Mouse (Mus musculus): ENCODE data around the gene Gm20388. TPM values are rescaled to one million over a fixed set of nuclear protein-coding genes. Genes with fewer than 3 reads are reported as not detected.

Gm20388 gene
- polyA plus RNA-seq, 1 experiment from 2014 or later, result not detected

DNA sequence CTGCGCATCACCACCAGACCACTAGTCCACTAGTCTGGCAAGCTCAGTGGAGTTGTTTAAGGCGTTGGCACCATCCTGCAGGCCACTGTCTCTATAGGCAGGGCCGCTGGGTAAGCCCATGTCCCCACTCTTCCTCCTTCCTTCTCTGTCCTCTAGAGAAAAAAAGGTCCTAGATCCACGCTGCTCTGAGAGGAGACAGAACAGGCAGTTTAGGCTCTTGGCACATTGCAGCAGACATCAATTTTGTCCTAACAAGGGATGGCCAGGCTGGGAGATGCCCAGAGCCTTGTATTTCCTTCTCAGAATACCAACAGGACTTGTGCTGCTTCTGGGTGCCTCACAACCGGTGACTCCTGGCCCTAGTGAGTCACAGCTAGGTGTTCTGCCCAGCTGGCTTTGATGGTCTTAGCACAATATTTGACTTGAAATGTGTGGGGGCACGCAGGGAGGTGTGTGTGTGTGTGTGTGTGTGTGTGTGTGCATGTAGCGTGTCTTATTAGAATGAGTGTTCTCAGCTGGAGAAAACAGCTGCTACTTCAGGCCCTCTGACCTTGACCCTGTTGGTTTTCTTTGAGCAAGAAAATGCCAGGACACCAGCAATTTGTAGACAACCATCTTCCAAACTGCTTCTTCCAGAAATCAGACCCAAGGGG is 1967.3 kb downstream of the Gm20388 start:
- no peaks in the 10 kb centered on the region for H3K9me3 ChIP-seq (ENCODE audit: control insufficient read depth, low read length)
- WGBS, result 94% methylated on average over 7 of the region's 7 CpGs
- H3K4me3 ChIP-seq (ENCODE audit: low read depth, low read length), result no peak overlapping the region
- H3K9ac ChIP-seq (ENCODE audit: low read length), result 0 out of 2 replicates have a peak overlapping the region, but pooled peaks have one; percentile 7
- no peaks in the 10 kb centered on the region for H3K27me3 ChIP-seq (ENCODE audit: control insufficient read depth, insufficient read depth, low read length)
- no peak overlapping the region for H3K27ac ChIP-seq (replicated peaks; ENCODE audit: low read depth, low read length)
- peaks cover 12% of the 10 kb centered on the region for H3K4me1 ChIP-seq (ENCODE audit: control insufficient read depth, insufficient read depth, low read length)
- ATAC-seq (ENCODE audit: insufficient number of reproducible peaks, low FRiP score, low TSS enrichment, low read depth) (no peak), DNase-seq (ENCODE audit: low spot score) (no peak)
- H3K36me3 ChIP-seq (ENCODE audit: control insufficient read depth, insufficient read depth, low read length), result peaks cover under 1% of the 10 kb centered on the region; the same call in 1 of the 2 replicates
- no peak overlapping the region for H3K4me2 ChIP-seq (ENCODE audit: low read depth, severe bottlenecking)

DNA sequence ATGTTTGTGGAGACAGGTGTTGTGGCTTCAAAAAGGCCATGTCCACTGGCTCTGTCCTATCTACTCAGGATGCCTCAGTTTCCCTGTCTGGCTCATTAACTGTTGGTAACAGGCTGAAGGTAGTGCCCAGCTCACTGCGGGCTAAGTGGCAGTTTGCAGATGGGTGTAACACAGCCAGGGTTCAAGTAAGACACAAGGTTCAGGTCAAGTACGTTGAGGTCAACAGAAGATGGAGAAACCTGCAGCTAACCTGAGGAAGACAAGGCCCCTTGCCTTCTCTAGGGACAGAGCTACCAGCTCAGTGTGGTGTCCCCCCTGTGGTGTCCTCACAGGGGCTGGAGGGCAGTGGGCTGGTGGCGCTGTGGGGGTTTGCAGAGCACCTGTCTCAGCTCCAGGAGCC is 1969.1 kb downstream of the Gm20388 start:
- ATAC-seq (ENCODE audit: insufficient number of reproducible peaks, low FRiP score, low TSS enrichment, low read depth) (no peak), DNase-seq (ENCODE audit: low spot score) (no peak)
- Histone ChIP-seq H3K4me3 (ENCODE audit: low read depth, low read length) (no peak overlapping the region), H3K27me3 (ENCODE audit: control insufficient read depth, insufficient read depth, low read length) (no peaks in the 10 kb centered on the region), H3K27ac (replicated peaks; ENCODE audit: low read depth, low read length) (no peak overlapping the region), H3K4me1 (ENCODE audit: control insufficient read depth, insufficient read depth, low read length) (peaks cover 7% of the 10 kb centered on the region), H3K36me3 (ENCODE audit: control insufficient read depth, insufficient read depth, low read length) (peaks cover 8% of the 10 kb centered on the region), H3K9ac (ENCODE audit: low read length) (no peak overlapping the region), H3K9me3 (ENCODE audit: control insufficient read depth, low read length) (no peaks in the 10 kb centered on the region), H3K4me2 (ENCODE audit: low read depth, severe bottlenecking) (no peak overlapping the region)
- WGBS, result 85% methylated on average over 3 of the region's 3 CpGs

DNA sequence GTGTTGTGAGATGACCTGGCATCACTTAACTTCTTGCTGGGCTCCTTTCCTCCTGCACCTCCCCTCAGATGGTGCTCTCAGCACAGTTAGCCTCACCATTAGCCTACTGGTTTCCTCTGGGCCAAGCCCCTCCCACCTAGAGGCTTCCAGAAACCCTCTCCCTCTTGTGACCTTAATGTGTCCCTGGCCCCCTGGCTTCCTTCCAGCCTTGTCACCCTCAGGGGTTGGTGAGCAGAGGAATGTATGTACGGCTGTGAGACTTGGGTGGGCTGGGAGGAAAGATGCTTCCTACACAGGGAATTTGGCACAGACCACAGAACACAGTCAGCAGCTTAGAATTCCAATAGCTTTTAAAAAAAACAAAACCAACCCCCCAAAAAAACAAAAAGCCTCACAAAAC is 1970.2 kb downstream of the Gm20388 start:
- Histone ChIP-seq H3K9me3 (ENCODE audit: control insufficient read depth, low read length) (no peaks in the 10 kb centered on the region), H3K27me3 (ENCODE audit: control insufficient read depth, insufficient read depth, low read length) (no peaks in the 10 kb centered on the region), H3K36me3 (ENCODE audit: control insufficient read depth, insufficient read depth, low read length) (peaks cover 9% of the 10 kb centered on the region), H3K27ac (replicated peaks; ENCODE audit: low read depth, low read length) (no peak overlapping the region), H3K9ac (ENCODE audit: low read length) (no peak overlapping the region), H3K4me3 (ENCODE audit: low read depth, low read length) (no peak overlapping the region), H3K4me1 (ENCODE audit: control insufficient read depth, insufficient read depth, low read length) (no peaks in the 10 kb centered on the region), H3K4me2 (ENCODE audit: low read depth, severe bottlenecking) (no peak overlapping the region)
- WGBS, result 73% methylated on average over 1 of the region's 1 CpGs
- ATAC-seq (ENCODE audit: insufficient number of reproducible peaks, low FRiP score, low TSS enrichment, low read depth) (no peak), DNase-seq (ENCODE audit: low spot score) (no peak)

DNA sequence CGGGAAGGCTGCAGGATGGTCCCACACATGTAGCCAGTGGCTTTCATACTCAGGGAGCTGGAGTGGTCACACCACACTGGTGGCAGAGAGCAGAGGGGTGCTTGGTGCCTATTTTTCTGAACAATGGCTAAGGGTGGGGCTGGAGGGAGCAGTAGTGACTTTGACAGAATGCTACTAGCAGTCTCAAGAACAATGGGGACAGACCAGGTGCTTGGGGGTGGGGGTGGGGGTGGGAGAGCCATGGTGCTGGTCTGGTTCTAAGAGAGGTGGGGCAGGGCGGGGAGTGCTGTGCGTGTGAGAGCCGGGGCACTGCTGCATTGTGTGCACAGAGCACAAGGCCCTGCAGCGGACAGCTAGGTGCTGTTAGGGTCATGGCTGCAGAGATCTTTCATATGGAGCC is 1971.3 kb downstream of the Gm20388 start:
- ATAC-seq (ENCODE audit: insufficient number of reproducible peaks, low FRiP score, low TSS enrichment, low read depth), result no peak
- Histone ChIP-seq H3K36me3 (ENCODE audit: control insufficient read depth, insufficient read depth, low read length) (peaks cover 13% of the 10 kb centered on the region), H3K4me2 (ENCODE audit: low read depth, severe bottlenecking) (no peak overlapping the region), H3K27ac (replicated peaks; ENCODE audit: low read depth, low read length) (no peak overlapping the region), H3K4me1 (ENCODE audit: control insufficient read depth, insufficient read depth, low read length) (no peaks in the 10 kb centered on the region), H3K27me3 (ENCODE audit: control insufficient read depth, insufficient read depth, low read length) (no peaks in the 10 kb centered on the region), H3K9ac (ENCODE audit: low read length) (no peak overlapping the region), H3K4me3 (ENCODE audit: low read depth, low read length) (no peak overlapping the region), H3K9me3 (ENCODE audit: control insufficient read depth, low read length) (no peaks in the 10 kb centered on the region)
- no peak for DNase-seq (ENCODE audit: low spot score)
- WGBS, result 85% methylated on average over 5 of the region's 5 CpGs

DNA sequence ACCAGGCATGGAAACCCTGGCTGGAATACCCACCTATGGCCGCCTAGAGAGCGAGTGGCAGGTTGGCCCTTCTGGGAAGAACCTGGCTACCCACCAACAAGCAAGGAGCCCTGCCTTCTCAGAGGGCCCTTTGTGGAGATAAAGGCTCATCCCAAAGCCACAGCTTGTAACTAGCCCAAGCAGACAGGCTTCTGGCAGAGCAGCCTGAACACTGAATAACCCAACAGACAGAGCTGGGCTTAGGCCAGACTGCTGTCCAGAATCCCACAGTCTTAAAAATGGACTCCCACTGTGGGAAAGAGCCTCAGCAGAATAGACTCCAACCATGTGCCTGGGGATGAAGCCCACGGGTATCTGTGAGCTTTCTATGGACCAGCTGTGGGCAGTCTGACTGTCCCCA is 1973.5 kb downstream of the Gm20388 start:
- ATAC-seq (ENCODE audit: insufficient number of reproducible peaks, low FRiP score, low TSS enrichment, low read depth) (no peak), DNase-seq (ENCODE audit: low spot score) (no peak)
- Histone ChIP-seq H3K9me3 (ENCODE audit: control insufficient read depth, low read length) (no peaks in the 10 kb centered on the region), H3K4me1 (ENCODE audit: control insufficient read depth, insufficient read depth, low read length) (no peaks in the 10 kb centered on the region), H3K27me3 (ENCODE audit: control insufficient read depth, insufficient read depth, low read length) (no peaks in the 10 kb centered on the region), H3K4me3 (ENCODE audit: low read depth, low read length) (no peak overlapping the region), H3K36me3 (ENCODE audit: control insufficient read depth, insufficient read depth, low read length) (peaks cover 13% of the 10 kb centered on the region), H3K4me2 (ENCODE audit: low read depth, severe bottlenecking) (no peak overlapping the region), H3K9ac (ENCODE audit: low read length) (no peak overlapping the region), H3K27ac (replicated peaks; ENCODE audit: low read depth, low read length) (no peak overlapping the region)
- 87% methylated on average over 3 of the region's 3 CpGs for WGBS

DNA sequence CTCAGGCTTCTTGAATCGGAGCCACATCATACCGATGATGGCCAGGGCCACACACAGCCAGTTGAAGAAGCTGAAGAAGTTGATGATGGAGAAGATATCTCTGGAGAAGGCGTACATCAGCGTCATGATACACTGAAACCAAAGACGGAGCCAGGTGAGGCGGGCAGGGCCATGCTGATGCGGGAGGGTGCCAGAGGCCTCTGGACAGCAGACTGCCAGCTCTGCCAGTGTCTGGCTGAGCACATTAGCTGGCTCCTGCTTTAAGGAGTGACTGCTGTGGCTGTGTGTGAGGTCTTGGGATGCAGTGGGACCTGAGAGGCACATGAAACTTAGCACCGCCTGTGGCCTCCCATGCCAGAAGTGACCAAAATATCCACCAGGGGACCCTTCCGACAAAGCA is 1974.4 kb downstream of the Gm20388 start:
- H3K4me1 ChIP-seq (ENCODE audit: control insufficient read depth, insufficient read depth, low read length), result no peaks in the 10 kb centered on the region
- H3K9ac ChIP-seq (ENCODE audit: low read length), result no peak overlapping the region
- no peak overlapping the region for H3K4me3 ChIP-seq (ENCODE audit: low read depth, low read length)
- H3K27ac ChIP-seq (replicated peaks; ENCODE audit: low read depth, low read length), result no peak overlapping the region
- H3K27me3 ChIP-seq (ENCODE audit: control insufficient read depth, insufficient read depth, low read length), result no peaks in the 10 kb centered on the region
- ATAC-seq (ENCODE audit: insufficient number of reproducible peaks, low FRiP score, low TSS enrichment, low read depth) (no peak), DNase-seq (ENCODE audit: low spot score) (no peak)
- H3K36me3 ChIP-seq (ENCODE audit: control insufficient read depth, insufficient read depth, low read length), result peaks cover 13% of the 10 kb centered on the region
- no peak overlapping the region for H3K4me2 ChIP-seq (ENCODE audit: low read depth, severe bottlenecking)
- 93% methylated on average over 9 of the region's 9 CpGs for WGBS
- no peaks in the 10 kb centered on the region for H3K9me3 ChIP-seq (ENCODE audit: control insufficient read depth, low read length)

DNA sequence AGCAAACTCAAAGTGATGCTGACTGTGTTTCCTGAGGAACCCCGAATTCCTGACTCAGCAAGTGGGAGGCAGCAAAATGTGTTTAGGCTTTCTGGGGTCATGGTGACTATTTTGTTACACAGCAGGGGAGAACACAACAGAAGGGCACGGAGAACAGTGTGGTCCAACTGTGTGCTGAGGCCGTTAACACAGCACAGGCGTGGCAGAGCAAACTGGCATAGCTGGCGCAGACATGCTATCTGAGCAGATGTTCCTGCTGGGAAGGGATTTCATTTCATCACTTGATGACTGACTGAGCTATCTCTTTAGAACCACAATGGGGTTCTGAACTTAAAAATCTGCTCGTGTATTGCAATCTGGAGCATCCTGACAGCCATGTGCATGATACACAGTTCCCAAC is 1974.8 kb downstream of the Gm20388 start:
- Histone ChIP-seq H3K4me3 (ENCODE audit: low read depth, low read length) (no peak overlapping the region), H3K36me3 (ENCODE audit: control insufficient read depth, insufficient read depth, low read length) (peaks cover 13% of the 10 kb centered on the region), H3K9me3 (ENCODE audit: control insufficient read depth, low read length) (no peaks in the 10 kb centered on the region), H3K27me3 (ENCODE audit: control insufficient read depth, insufficient read depth, low read length) (no peaks in the 10 kb centered on the region), H3K9ac (ENCODE audit: low read length) (no peak overlapping the region), H3K27ac (replicated peaks; ENCODE audit: low read depth, low read length) (no peak overlapping the region), H3K4me1 (ENCODE audit: control insufficient read depth, insufficient read depth, low read length) (no peaks in the 10 kb centered on the region), H3K4me2 (ENCODE audit: low read depth, severe bottlenecking) (no peak overlapping the region)
- WGBS, result 89% methylated on average over 6 of the region's 6 CpGs
- no peak for ATAC-seq (ENCODE audit: insufficient number of reproducible peaks, low FRiP score, low TSS enrichment, low read depth)
- no peak for DNase-seq (ENCODE audit: low spot score)

DNA sequence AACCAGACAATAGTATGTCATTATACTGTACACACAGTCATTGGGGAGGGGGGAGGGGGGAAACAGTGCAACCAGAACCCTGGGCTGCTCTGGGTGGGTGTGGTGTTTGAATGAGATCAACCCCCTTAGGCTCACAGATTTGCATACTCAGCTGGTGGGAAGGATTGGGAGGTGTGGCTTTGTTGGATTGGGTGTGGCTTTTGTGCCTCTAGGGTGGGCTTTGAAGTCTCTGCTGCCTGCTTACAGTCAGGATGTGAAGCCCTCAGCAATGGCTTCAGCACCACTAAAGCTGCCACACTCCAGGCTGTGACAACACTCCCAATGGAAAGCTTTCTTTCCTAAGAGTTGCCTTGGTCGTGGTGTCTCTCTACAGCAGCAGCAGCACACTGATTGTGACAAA is 1976.9 kb downstream of the Gm20388 start:
- H3K36me3 ChIP-seq (ENCODE audit: control insufficient read depth, insufficient read depth, low read length), result peaks cover 13% of the 10 kb centered on the region
- H3K4me2 ChIP-seq (ENCODE audit: low read depth, severe bottlenecking), result no peak overlapping the region
- no peak overlapping the region for H3K9ac ChIP-seq (ENCODE audit: low read length)
- H3K9me3 ChIP-seq (ENCODE audit: control insufficient read depth, low read length), result no peaks in the 10 kb centered on the region
- 61% methylated on average over 1 of the region's 1 CpGs for WGBS
- ATAC-seq (ENCODE audit: insufficient number of reproducible peaks, low FRiP score, low TSS enrichment, low read depth), result no peak
- no peak overlapping the region for H3K4me3 ChIP-seq (ENCODE audit: low read depth, low read length)
- no peak for DNase-seq (ENCODE audit: low spot score)
- H3K4me1 ChIP-seq (ENCODE audit: control insufficient read depth, insufficient read depth, low read length), result no peaks in the 10 kb centered on the region
- H3K27ac ChIP-seq (replicated peaks; ENCODE audit: low read depth, low read length), result no peak overlapping the region
- H3K27me3 ChIP-seq (ENCODE audit: control insufficient read depth, insufficient read depth, low read length), result no peaks in the 10 kb centered on the region

DNA sequence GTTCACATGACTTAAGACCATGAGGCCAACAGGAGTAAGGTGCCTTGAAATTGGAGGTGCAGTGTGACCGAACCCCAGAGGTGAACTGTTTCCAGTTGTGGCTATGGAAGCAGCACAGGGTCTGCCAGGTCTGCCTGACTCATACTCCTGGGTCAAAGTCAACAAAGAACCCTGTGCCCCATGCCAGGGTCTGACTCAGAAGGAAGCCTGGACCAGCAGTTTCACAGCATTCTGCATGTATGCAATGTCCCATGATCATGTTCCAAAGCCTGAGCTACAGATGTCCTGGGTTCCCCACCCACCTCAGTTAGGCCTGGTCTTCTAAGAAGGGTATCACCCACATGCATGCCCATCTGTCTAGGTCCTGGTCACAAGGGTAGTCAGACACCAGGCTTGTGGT is 1978.7 kb downstream of the Gm20388 start:
- WGBS, result 93% methylated on average over 1 of the region's 1 CpGs
- Histone ChIP-seq H3K9me3 (ENCODE audit: control insufficient read depth, low read length) (no peaks in the 10 kb centered on the region), H3K4me3 (ENCODE audit: low read depth, low read length) (no peak overlapping the region), H3K9ac (ENCODE audit: low read length) (no peak overlapping the region), H3K27me3 (ENCODE audit: control insufficient read depth, insufficient read depth, low read length) (no peaks in the 10 kb centered on the region), H3K27ac (replicated peaks; ENCODE audit: low read depth, low read length) (no peak overlapping the region), H3K4me1 (ENCODE audit: control insufficient read depth, insufficient read depth, low read length) (no peaks in the 10 kb centered on the region), H3K4me2 (ENCODE audit: low read depth, severe bottlenecking) (no peak overlapping the region), H3K36me3 (ENCODE audit: control insufficient read depth, insufficient read depth, low read length) (peaks cover 6% of the 10 kb centered on the region; the same call in 1 of the 2 replicates)
- no peak for ATAC-seq (ENCODE audit: insufficient number of reproducible peaks, low FRiP score, low TSS enrichment, low read depth)
- no peak for DNase-seq (ENCODE audit: low spot score)
